Mouse (Mus musculus): ENCODE measurements around the gene Nsg1.

GRCm38 (mm10) chr5:38151264-38151663 lies 8.4 kb downstream of the Nsg1 start:
- TF ChIP-seq POLR2A (IDR thresholded peaks at IDR 0.05; ENCODE audit: insufficient read depth, low read length) (no peak), CTCF (IDR thresholded peaks at IDR 0.05; ENCODE audit: low read depth, low read length) (no peak), EP300 (IDR thresholded peaks at IDR 0.05; ENCODE audit: insufficient read depth, low read depth, low read length) (no peak)
